Mouse (Mus musculus): ENCODE results near the gene Aspdh.

Gene Aspdh

DNA sequence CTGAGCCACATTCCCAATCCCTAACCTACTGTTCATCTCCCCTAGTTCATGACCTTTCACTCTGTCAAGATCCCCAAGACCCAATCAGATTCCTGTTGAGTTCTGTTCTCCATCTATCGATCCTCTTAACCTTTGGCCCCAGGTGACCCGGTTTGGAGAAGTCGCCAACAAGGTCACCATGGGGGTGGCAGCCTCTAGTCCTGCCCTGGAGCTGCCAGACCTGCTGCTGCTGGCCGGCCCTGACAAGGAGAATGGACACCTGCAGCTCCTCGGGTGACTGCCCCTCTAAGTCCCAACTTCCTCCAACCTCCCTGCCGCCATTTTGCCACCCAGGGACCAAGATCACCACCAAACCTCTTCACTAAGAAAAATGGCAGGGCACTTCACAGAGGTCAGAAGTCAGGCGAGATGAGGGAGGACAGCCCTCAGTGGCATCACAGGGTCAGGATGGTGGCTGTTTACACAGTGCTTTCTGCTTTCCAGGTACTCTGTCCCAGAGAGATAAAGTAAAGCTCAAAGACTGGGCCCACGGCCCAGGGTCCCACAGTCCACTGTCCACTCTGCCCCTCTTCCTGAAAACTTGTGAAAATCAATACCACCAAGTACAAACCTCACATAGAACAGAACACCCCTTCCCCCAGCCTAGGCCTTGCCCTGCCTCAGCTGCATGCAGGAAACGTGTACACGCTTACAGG is 32.3 kb downstream of the Aspdh start:
- peak; percentile 41 for DNase-seq (ENCODE audit: low spot score)

DNA sequence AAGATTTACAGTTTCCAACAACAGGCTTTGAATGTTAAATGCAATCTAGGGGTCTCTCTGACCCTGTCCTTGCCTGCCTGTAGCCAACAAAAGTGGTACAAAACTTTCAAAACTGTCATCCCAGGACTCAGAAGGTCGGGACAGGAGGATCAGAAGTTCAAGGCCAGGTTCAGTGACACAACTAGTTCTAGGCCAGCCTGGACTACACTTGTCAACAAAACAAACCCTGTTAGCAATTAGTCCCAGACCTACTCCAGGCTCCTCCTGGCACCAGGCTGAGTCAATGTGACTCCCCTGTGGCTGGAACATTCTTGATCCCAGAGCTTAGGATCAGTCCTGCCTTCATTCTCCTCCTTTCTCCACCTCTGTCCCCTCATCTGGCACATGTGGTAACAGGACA is 33.7 kb downstream of the Aspdh start:
- peak; percentile 30 for DNase-seq (ENCODE audit: low spot score)

DNA sequence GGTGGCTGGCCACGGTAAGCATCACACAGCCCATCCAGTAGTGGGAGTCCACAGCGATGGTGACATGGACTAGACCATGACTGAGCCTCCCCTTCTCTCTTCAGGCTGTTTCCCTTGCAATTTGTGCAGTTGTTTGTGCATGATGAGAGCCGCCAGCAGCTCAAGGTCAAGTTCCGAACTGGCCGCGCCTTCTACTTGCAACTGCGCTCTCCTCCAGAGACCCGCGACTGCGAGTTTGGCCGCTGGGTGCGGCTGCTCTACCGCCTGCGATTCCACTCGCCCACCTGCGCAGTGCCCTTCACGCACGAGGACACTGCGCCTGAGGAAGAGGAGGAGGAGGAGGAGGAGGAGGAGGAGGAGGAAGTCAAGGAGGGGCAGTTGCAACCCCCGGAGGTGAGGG is 34.9 kb downstream of the Aspdh start:
- peak; percentile 57 for DNase-seq (ENCODE audit: low spot score)

DNA sequence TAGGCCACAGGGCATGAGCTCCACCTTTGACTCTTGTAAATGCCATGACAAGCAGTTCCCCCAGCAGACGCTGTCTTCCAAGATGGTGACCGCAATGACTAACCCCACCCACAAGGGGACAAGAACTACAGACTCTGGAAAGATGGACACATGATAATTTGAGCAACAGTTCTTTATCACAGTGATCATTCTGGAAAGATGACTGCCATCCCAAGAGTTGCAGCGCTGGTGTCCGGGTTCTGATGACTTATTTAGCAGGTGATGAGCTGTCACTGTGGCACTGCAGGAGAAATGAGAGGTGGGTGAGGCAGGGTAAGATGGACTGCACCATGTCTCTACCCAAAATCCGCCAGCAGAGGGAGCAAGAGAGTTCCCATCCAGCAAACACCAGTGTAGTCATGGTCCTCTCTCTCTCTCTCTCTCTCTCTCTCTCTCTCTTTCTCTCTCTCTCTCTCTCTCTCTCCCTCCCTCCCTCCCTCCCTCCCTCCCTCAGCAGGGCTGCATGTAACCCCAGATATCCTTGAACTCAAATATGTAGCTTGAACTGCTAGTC is 36.4 kb downstream of the Aspdh start:
- peak; percentile 85 for DNase-seq (ENCODE audit: low spot score)

DNA sequence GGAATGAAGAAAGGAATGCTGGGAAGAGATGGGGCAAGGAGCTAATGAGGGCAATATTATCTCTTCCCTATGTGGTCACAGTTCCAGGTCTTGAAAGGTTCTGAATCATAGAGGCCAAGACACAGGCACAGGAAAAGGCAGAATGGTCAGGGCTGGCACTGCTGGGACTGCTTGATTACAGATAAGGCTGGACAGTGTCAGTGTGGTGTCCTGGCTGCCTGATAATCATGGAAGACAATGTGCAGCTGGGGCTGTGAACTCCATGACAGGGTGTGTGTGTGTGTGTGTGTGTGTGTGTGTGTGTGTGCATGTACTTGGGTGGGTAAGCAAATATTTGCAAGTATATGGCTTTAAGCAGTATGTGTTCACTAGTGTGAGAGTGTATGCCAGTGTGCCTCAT is 42.3 kb downstream of the Aspdh start:
- DNase-seq (ENCODE audit: low spot score): no peak

Measured in testis, postnatal 10 days (tissue).